Mouse (Mus musculus) thymus, postnatal 0 days (tissue): ENCODE measurements at regions not wholly inside any gene's neighbourhood (a gene's known extent, or its start where the extent isn't known, plus 50 kb on each side); places are given as distances from the start of the nearest gene placed in this dataset.

ENCODE experiments used
- DNase-seq: peaks from one replicate; pipeline ENCODE4 v3.0.0-alpha.2; 2015; ENCODE audit warnings: low spot score

DNA sequence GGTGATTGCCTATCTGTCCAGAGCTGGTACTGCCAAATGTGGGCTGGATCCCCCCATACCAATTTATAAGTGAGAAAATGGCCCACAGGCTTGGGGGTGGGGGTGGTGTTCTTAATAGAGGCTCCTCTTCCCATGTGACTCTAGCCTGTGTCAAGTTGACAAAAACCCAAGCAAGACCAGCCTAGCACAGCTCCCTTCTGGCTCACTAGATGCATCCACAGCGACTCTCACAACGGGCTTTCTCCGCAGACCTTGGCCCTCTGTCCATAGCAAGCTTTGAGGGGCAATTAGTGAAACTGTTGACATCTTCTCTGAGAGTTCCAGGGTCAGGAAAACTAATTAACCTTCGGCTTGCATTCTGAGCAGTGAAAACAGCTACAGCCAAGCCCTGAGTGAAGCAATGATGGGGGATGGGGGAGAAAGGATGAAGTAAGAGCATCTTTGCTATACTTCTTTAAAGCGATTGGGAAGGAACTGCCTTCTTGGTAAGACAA, 281.3 kb downstream of the Cdh26 start:
- no peak for DNase-seq

DNA sequence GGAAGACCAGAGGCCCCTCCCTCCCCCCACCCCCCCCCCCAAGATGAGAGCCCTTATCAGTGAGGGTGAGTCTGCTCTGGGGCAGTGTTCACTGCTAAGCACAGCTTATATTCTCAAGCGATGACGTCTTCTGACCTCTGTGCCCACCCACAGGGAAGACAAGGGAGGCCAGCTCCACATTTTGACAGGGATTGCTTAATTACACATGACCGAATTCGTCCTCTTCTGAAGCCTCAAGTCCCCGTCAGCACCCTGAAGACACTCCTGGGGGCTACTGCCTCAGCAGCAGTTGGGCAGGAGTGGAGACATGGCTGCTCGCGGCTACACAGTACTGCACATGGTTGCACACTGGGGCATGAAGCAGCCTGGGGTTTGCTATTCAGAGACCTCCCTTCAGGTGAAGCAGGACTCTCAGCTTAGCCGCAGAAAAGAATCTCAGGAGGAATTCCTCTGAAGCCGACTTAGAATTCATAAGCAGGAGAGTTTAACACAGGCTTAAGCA, 282.1 kb downstream of the Cdh26 start:
- DNase-seq: no peak

DNA sequence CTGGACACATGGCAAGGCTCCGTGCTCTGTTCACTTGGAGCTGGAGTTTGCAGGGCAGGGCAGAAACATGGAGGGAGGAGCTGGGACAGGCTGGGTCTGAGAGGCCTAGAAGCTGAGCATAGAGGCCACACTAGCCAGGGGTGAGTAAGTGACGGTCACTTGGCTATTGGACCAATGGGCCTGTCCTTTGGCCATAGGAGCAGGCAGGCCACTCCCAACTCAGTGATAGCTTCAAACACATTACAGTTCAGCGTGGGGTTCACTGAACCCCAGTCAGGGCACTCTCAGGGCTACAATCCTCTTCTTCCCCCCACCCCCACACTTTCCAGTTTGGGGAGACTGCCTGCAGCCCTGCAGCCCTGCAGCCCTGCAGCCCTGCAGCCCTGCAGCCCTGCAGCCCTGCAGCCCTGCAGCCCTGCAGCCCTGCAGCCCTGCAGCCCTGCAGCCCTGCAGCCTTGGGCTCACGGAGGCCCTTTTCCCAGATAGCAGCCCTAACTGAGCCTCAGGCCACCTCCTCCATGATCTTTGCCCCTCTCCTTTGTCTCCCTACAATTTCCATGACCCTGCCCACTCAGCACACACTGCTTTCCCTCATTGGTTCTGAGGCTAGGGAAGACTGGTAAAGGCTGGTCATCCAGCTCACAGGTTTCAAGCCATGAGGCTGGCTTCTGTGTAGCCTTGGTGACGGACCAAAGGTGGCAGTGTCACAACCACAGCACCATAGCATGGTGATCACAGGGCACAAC, 285.3 kb downstream of the Cdh26 start:
- no peak for DNase-seq

DNA sequence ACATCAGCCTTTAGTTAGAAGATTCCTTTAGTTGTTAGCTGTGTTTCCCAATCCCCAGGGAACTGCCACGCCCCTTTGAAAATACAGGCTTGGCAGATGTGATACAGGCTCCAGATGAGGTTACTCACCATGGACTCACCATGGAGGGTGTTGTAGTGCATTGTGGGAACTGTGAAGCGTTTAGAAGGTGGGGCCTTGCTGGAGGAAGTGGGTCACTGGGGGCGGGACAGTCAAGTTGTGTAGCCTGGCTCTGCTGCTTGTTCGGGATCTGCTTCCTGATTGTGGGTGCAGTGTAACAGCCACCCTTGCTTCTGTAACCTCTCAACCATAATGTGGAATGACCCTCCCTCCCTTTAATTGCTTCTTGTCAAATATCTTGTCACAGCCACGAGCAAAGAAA, 287.7 kb downstream of the Cdh26 start:
- no peak for DNase-seq

DNA sequence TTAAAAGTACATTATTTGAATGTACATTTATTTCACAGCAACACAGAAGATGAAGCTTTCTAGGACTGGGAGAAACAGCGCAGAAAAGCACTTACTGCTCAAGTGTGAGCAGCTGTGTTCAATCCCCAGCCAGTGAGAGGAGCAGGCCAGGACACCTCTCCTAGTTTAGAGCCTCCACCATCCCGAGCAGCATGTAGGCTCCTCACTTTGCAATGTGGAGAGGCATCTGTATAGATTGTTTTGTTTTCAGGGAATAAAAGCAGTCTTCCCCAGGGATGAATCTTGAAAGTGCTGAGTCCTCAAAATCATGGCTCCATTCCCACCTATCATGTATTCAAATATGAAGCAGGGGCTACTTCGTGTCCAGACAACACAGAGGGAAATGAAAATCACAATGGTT, 293.1 kb downstream of the Cdh26 start:
- DNase-seq: no peak

DNA sequence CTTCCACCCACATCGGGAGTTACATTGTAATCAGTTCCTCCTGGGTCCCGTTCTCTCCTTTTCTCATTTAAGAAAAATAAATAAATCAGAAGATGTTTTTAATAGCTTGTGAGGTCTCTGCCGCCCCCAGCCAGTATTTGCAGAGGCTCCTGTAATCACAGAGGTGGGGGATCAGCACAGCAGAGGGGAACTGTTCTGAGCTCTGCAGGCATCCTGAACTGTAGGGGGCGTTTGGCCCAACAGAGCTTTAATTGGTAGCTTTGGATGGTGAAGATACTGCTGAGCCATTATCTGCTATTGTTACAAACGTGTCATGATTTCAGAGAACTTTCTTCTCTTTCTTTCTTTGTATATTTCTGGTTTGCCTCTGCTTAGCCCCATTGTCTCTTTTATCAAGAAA, 293.9 kb downstream of the Cdh26 start:
- DNase-seq: no peak

DNA sequence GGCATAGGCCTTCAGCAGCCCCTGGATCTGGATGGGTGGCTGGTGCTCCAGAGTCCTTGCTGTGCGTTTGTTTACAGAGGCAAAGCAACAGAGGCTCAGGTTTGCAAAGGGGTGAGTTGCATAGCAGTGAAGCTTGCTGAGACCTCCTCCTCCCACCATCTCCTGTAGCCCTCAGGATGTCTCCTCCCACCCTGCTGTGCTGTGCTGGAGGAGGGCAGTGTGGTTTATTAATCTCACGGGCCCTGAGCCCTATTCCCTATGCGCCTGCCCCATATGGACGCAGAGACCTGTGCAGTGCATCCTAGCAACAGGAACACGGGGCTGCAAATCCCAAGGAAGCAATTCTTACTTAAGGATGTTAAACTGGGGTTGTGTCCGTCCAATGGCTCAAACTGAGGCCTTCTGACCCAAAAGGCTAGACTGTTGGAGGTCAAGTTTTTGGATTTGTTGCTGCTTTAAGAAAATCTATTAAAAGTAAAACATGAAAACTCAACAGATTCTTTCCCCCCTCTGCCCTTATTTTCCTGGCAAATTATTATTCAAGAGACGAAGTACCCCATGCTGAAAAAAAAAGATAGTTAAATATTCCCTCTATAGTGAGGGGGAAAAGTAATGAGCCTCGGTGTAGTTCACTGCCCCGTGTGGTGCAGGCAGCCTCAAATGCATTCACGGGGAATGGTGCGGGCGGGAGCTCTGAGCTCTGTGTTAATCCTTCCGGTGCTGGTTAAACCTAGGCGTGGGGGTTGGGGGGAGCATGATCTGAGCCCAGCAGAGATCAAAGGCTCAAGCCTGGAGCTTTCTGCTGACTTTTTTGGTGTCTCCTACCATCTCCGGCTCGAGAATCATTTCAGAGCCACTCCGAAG, 297.8 kb downstream of the Cdh26 start:
- DNase-seq: peak; percentile 12

DNA sequence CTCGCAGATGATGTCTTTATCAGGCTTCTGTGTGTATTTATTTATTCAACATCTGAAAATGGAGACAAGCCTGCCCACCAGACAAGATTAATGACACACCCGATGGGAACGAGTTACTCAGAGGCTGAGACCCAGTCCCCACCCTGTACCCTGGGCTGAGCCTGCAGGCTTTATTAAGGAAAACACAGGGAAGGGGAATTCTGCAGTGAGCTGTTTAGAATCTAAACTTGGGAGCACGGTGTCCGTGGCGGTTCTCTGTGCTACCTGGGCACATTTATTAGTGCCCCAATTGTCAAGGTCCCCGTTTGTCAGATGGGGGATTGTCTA, 298.4 kb downstream of the Cdh26 start:
- no peak for DNase-seq

DNA sequence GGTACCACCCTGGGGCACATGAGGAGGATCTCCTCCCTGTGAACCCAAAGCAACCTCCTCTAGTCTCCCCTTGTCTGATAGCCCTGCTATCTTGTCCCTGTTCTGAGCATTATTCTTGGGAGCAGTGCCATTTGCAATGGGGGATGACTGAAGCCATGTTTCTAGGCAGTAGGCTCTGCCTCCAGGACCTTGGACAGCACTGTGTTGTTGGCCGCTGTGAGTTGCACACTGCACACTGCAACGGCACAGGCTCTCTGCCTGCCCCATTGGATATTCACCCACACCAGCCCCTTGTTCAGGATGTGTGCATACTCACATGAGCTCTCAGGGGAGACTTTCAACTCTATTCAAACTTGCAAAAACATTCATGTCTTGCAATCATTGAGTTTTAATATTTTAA, 304.8 kb downstream of the Cdh26 start:
- DNase-seq: no peak

DNA sequence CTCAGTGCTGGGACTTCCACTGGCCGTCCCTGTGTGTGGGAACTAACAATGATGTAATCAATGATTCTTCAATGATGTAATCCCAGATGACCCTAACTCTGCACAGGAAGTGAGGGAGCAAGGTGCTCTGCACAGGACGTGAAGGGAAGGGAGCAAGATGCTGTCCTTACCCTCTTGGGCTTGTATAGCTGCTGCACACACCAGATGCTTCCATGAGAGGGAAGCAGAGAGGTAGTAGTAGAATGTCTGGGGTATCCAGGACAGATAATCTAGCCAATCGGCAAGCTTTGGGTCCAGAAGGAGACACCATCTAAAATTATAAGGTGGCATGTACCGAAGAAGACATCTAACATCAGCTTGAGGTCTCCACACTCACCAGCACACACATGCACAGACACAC, 314.3 kb downstream of the Cdh26 start:
- DNase-seq: no peak

DNA sequence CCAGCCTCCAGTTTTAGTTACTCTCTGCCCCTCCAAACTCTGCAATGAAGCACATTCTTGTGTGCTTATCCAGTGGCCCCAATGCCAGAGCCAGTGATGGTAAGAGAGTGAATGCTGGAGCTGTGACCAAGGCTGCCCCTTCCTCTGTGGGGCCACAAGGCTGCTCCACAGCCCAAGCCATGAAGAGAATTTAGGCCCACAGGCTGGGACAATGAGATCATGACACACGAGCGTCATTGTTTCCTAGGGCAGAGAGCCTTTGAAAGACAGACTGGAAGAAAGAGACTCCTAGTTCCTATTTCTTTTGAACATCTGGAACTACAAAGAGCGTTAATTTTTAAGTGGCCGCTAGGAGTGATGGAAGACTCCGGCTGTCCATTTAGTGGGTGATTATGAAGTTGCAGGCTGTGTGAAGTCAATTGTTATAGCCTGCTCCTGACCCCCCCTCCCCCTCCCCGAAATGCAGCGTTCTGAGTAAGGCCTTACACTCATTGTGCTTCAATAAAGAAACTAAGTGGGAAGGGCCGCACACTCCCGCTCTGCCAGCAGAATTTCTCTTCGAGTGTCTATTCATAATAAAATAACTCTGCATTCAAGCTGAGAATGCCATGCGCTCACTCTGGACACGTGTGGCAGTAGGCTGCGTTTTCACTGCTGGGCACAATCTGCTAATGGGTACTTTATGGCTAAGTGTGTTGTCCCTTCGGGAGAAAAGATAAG, 315.1 kb downstream of the Cdh26 start:
- DNase-seq: no peak

DNA sequence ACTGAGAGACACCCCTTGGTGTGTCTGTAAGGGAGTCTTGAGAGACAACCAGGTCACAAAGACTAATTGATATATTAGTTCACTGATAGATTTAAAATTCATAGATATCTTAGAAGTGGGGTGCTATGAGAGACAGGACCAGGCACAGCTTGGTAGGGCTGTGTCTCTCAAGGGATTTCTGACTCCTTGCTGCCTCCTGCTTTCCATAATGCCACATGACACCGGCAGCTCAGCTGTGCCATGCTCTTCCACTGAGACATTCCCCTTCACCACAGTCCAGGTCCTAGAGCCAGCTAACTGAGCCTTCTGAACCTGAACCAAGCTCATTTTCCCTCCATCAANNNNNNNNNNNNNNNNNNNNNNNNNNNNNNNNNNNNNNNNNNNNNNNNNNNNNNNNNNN, 320.9 kb downstream of the Cdh26 start:
- no peak for DNase-seq

DNA sequence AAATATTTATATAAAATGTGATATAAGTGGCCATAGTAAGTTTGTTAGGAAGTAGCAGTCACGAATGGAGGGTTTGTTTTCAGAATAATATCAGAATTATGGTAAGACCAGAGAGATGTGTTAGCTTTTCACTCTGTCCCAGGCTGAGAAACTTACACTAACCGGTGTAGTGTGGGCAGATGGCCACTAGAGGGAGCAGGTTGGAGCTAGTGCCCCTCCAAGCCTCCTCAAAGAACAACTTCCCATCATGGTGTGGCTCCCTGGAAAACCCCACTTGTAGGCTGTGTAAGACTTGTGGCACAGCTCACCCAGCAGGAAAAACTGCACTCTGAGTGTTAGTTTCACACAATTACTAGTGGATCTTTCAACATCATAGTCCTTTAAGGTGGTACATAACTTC, 328.0 kb downstream of the Cdh26 start:
- DNase-seq: peak; percentile 21

DNA sequence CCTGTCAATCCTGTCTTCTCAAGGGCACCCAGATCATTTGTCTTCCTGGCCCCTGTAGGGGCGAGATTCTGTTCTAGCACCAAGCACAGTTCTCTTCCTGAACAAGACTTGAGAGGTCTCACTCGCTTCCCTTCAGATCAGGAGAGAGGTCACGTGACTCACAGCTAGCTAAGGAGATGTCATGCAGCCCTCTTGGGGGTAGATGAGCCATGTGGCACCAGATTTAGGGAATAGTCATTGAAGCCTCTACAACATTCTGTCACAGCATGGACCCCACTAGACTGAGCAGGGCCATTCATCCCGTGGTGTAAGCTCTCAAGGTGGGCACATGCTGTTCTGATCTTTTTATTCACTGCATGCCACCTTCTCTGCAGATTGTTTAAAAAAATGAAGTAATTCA, 338.2 kb downstream of the Cdh26 start:
- DNase-seq: no peak

DNA sequence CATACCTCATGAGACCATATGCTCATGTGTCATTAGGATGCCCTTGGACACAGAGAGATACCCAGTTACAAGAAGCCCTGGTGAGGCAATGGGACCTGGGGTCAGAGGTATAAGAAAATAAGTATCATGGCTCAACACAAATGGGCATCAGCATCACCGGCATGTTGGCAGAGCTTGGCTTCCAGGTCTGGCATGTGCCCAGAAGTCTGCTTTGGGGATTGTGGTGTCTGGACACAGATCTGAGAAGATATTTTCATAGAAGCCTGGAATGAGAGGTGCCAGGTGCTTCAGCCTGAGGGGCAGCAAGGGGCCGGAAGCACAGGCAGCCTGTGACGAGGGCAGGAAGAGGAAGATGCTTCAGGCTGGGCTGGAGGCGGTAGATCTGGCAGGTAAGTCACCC, 338.7 kb downstream of the Cdh26 start:
- no peak for DNase-seq

DNA sequence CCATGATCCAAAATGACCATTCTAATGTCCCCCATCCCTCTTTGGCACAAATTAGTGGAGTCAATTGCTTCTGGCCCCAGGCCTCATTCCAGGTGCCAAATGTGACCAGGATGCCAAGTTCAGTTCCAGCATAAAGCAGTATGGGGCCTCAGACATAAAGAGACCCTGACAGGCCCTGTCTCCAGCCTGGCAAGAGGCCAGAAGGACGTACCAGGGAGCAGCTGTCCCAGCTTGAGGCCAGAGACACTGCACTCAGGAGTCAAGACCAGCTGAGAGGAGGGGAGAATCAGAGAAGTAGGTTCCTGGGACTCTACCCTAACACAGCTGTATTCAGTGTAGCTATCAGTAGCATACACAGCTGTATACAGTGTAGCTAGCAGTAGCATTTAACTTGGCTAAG, 341.1 kb downstream of the Cdh26 start:
- no peak for DNase-seq

DNA sequence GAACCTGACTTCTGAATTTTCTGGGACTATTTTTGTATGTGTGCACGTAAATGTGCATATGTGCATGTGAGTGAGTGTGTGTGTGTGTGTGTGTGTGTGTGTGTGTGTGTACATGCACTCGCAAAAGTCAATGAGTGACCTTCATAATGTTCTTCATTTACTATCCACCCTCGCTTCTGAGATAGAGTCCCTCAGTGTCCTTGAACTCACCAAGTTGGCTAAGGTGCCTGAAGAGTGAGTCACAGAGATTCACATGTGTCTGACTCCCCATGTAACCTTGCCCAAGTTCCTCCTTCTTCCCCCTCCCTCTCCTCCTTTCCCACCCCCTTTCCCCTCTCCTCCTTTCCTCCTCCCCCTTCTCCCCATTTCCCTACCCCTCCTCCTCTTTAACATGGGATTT, 341.6 kb downstream of the Cdh26 start:
- DNase-seq: no peak

DNA sequence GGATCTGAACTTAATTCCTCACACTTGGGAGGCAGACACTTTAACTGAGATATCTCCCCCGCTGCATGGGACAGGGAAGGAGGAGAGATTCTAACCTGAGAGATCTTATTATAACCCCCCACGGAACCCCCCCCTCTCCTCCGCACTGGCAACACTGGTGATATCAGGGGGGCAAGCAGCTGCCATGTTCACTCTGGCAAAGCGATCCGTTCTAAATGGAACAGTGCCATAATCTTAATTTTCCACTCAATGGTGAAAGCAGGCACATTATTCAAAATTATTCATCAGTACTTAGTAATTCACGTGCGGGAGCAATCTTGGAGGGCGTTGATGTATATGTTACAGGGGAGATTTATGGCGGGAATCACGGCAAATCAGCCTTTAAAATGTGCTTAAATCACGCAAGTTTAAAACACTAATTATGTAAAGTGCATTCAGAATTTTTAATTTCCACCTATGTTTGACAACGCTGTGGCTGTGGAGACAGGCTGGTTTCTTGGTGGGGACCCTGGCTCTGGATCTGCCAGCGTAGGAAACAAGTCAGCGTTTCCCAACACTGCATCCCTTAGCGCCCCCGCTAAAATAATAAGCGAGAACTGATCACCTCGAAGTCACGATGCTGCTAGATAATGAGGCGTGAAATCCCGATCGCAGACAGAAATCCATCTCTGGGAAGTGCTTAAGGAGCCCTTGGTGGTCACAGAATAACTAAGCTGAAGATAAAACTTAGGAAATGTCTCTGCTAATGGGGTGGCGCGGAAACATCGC, 354.7 kb downstream of the Cdh26 start:
- no peak for DNase-seq

DNA sequence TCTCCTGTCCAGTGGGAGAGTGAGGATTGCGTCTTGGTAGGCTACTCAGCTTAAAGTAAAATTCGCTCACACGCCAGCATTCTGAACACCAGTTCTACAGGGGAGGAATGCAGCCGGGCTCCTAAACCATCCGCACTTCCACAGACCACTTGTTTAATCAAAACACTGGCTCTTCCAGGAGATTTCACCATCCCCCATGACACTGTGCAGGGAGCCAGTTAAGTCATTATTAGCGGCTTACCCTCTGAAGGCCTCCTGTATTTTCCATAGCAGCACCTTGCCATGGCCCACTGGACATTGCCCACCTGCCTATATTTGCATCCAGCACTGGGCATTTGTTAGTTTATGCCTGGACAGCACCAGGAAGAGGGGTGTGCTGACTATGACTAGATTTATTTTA, 355.5 kb downstream of the Cdh26 start:
- DNase-seq: no peak

DNA sequence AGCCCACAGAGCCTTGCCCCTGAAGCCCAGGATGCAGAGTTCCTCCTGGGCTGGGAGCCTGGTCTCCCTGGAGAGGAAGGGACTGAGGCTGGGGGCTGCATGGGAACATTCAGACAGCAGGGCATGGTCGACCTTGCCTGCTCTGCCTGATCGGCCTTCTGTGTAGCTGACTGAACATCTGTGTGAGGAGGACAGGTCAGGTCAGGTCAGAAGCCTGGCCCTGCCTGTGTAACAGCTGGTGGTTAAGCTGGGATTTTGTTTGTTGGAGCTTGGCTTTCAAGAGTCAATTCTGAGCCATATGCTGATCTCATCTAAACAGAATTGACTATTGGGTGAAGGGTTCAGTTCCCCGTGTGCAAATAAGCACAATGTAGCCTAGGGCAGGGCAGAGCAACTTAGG, 365.5 kb downstream of the Cdh26 start:
- no peak for DNase-seq

DNA sequence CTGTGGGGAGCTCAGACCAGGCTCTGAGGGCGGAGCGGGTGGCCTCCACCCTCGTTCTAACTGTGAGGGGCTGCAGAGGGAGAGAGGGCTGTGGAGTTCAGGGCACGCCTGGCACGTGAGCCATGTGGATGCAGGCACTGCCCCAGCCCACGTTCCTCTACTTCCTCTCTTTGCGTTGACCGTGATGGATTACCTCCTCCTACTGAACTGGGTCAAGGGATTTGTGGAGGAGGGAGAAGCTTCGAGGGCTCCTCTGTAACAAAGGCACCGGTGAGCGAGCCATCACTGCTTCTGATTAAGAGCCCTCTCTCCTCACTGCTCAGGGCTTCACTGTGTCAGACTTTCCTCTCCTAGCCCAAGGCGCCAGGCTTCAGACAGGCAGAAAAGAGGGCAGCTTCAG, 371.1 kb downstream of the Cdh26 start:
- no peak for DNase-seq
